16 mouse cellular contexts compared by ENCODE assay signal in genomic region chr6:108517986-108518385, GRCm38 (mm10).
DNase-seq lines count a peak whose midpoint lies in the region; ATAC-seq and TF ChIP-seq lines count a peak whose summit lies in the region.
"Had no signal": no experiment of that assay in that cellular context is flagged by ENCODE, and none has a peak within 500 bp of the region (broad histone marks: within the 10 kb centered on the region; RNA-seq: fewer than 3 reads in every experiment).

No protein-coding gene starts in this region.

- no peak for TF ChIP-seq EP300 in liver, postnatal 0 days (IDR thresholded peaks at IDR 0.05; ENCODE audit: low read depth)

- peak overlapping the region; percentile 23 for H3K27ac ChIP-seq in liver, postnatal 0 days (ENCODE audit: low read depth)
- H3K27ac ChIP-seq in liver, embryonic 11.5 days (ENCODE audit: low read depth, low read length), result no peak overlapping the region
- H3K27ac ChIP-seq in forebrain, embryonic 11.5 days (ENCODE audit: low read depth, low read length), result no peak overlapping the region
- H3K27ac ChIP-seq: embryonic facial prominence, embryonic 10.5 days; gastrocnemius, adult 2 months; heart, embryonic 13.5 days had no signal

- no peak overlapping the region for H3K4me2 ChIP-seq in liver, postnatal 0 days (ENCODE audit: low read depth, low read length)
- H3K4me2 ChIP-seq in liver, embryonic 11.5 days, result no peak overlapping the region
- no peak overlapping the region for H3K4me2 ChIP-seq in forebrain, embryonic 11.5 days (ENCODE audit: low read depth, low read length, severe bottlenecking)
- H3K4me2 ChIP-seq: heart, embryonic 13.5 days had no signal

- no peak for DNase-seq in liver, postnatal 0 days
- DNase-seq in liver, embryonic 11.5 days (ENCODE audit: low spot score), result no peak
- DNase-seq in heart, adult 11 months, result no peak
- no peak for DNase-seq in forebrain, embryonic 11.5 days (ENCODE audit: low spot score)
- DNase-seq: adrenal gland, adult 2 months; adrenal gland, postnatal 25 days; cerebellum, adult 2 months; cerebellum, postnatal 10 days; gastrocnemius, adult 2 months; gastrocnemius, postnatal 25 days; heart, postnatal 36 days had no signal

- H3K36me3 ChIP-seq in liver, postnatal 0 days (replicated peaks; ENCODE audit: insufficient read depth, low read length), result peaks cover 4% of the 10 kb centered on the region; the same call in 1 of the 2 replicates
- H3K36me3 ChIP-seq in liver, embryonic 11.5 days (ENCODE audit: control insufficient read depth, insufficient read depth, low read length), result no peaks in the 10 kb centered on the region
- H3K36me3 ChIP-seq in megakaryocyte, embryonic 14.5 days (replicated peaks; ENCODE audit: low read length), result peaks cover 84% of the 10 kb centered on the region
- no peaks in the 10 kb centered on the region for H3K36me3 ChIP-seq in forebrain, embryonic 11.5 days (ENCODE audit: control insufficient read depth, insufficient read depth, low read length)

- WGBS in liver, postnatal 0 days (ENCODE audit: insufficient replicate concordance), result 79% methylated on average over 1 of the region's 1 CpGs
- WGBS in liver, embryonic 11.5 days, result 97% methylated on average over 1 of the region's 1 CpGs
- 100% methylated on average over 1 of the region's 1 CpGs for WGBS in forebrain, embryonic 11.5 days

- no peaks in the 10 kb centered on the region for H3K9me3 ChIP-seq in liver, postnatal 0 days (ENCODE audit: low read length)
- H3K9me3 ChIP-seq in liver, embryonic 11.5 days (ENCODE audit: control insufficient read depth, low read length), result no peaks in the 10 kb centered on the region
- H3K9me3 ChIP-seq in megakaryocyte, embryonic 14.5 days, result no peaks in the 10 kb centered on the region
- no peaks in the 10 kb centered on the region for H3K9me3 ChIP-seq in forebrain, embryonic 11.5 days (ENCODE audit: control insufficient read depth, low read length)
- H3K9me3 ChIP-seq: embryonic facial prominence, embryonic 10.5 days; heart, embryonic 13.5 days had no signal

- no peak for TF ChIP-seq CTCF in liver, postnatal 0 days (IDR thresholded peaks at IDR 0.05; ENCODE audit: low read depth)

- peak; percentile 17; the same call in 1 of the 2 replicates for ATAC-seq in liver, postnatal 0 days
- ATAC-seq in liver, embryonic 11.5 days (replicated peaks; ENCODE audit: low FRiP score), result no peak
- ATAC-seq in megakaryocyte, adult 5-6 weeks (ENCODE audit: poor library complexity, severe bottlenecking), result no peak; the same call in 1 of the 2 replicates
- ATAC-seq in megakaryocyte-erythroid progenitor cell, adult 5-6 weeks (replicated peaks; ENCODE audit: low FRiP score, low TSS enrichment, poor library complexity, severe bottlenecking), result peak; percentile 28
- ATAC-seq in forebrain, embryonic 11.5 days (replicated peaks; ENCODE audit: low FRiP score), result no peak

- H3K4me1 ChIP-seq in liver, postnatal 0 days (ENCODE audit: insufficient read depth), result peaks cover 28% of the 10 kb centered on the region
- H3K4me1 ChIP-seq in liver, embryonic 11.5 days (replicated peaks; ENCODE audit: control insufficient read depth, insufficient read depth, low read length), result no peaks in the 10 kb centered on the region; the same call in 1 of the 2 replicates
- H3K4me1 ChIP-seq in megakaryocyte, embryonic 14.5 days, result peaks cover 7% of the 10 kb centered on the region
- H3K4me1 ChIP-seq in forebrain, embryonic 11.5 days (replicated peaks; ENCODE audit: control insufficient read depth, insufficient read depth, low read length), result no peaks in the 10 kb centered on the region

- no peak overlapping the region for H3K4me3 ChIP-seq in liver, postnatal 0 days (ENCODE audit: low read depth, low read length)
- H3K4me3 ChIP-seq in liver, embryonic 11.5 days (ENCODE audit: low read depth, low read length), result no peak overlapping the region
- peak overlapping the region; percentile 8 for H3K4me3 ChIP-seq in megakaryocyte, embryonic 14.5 days (replicated peaks)
- H3K4me3 ChIP-seq in forebrain, embryonic 11.5 days (ENCODE audit: low read depth, low read length), result no peak overlapping the region
- H3K4me3 ChIP-seq: embryonic facial prominence, embryonic 10.5 days; gastrocnemius, adult 2 months; heart, embryonic 13.5 days had no signal

- no peaks in the 10 kb centered on the region for H3K27me3 ChIP-seq in liver, postnatal 0 days (ENCODE audit: insufficient read depth, low read length)
- H3K27me3 ChIP-seq in liver, embryonic 11.5 days (replicated peaks; ENCODE audit: control insufficient read depth, insufficient read depth, low read length), result no peaks in the 10 kb centered on the region
- H3K27me3 ChIP-seq in megakaryocyte, embryonic 14.5 days (replicated peaks), result no peaks in the 10 kb centered on the region
- no peaks in the 10 kb centered on the region for H3K27me3 ChIP-seq in forebrain, embryonic 11.5 days (ENCODE audit: control insufficient read depth, insufficient read depth, low read length)
- H3K27me3 ChIP-seq: heart, embryonic 13.5 days had no signal

- no peak overlapping the region for H3K9ac ChIP-seq in liver, postnatal 0 days (replicated peaks)
- H3K9ac ChIP-seq in liver, embryonic 11.5 days (ENCODE audit: low read depth, low read length), result no peak overlapping the region
- H3K9ac ChIP-seq in forebrain, embryonic 11.5 days (ENCODE audit: low read length), result no peak overlapping the region
- H3K9ac ChIP-seq: heart, embryonic 13.5 days had no signal

Comparison
In these comparisons a context has a peak if more than half of its experiments do, and no peak if none do; other contexts are left out.
1. ATAC-seq: peak in liver, postnatal 0 days (single experiment) and megakaryocyte-erythroid progenitor cell, adult 5-6 weeks (single experiment); none in liver, embryonic 11.5 days (single experiment), megakaryocyte, adult 5-6 weeks (single experiment) and forebrain, embryonic 11.5 days (single experiment).